Mouse (Mus musculus) left cerebral cortex, adult 18-20 months (tissue): Measurements from ENCODE around the gene Wasf3. TPM values are rescaled to one million over a fixed set of nuclear protein-coding genes. Genes with fewer than 3 reads are reported as not detected.

Experiments
- DNase-seq, 2 experiments: peaks; one replicate each; pipeline ENCODE4 v3.0.0; 2021 to 2022; ENCODE audit warnings: low spot score in 2 of 2, mixed read lengths in 1 of 2
- long read RNA-seq, 2 experiments: library from polyadenylated mRNA; stranded (forward); transcript quantifications; one replicate each; pipeline ENCODE4 v2.0.0; 2021
- total RNA-seq, 2 experiments: library from RNA; stranded (reverse); gene quantifications; 2 replicates each; pipeline ENCODE4 v1.2.3; 2021

The Wasf3 gene
- total RNA-seq: 10 to 100 TPM; 87.4 to 91.9 TPM
- long read RNA-seq, experiment 1, full-length matches to known transcripts: 6 of 35 reads
- long read RNA-seq, experiment 1, partial matches to known transcripts: 26 of 35 reads
- long read RNA-seq, experiment 1, other reads (novel, unspliced or antisense): 3 of 35 reads
- long read RNA-seq, experiment 2, full-length matches to known transcripts: 2 of 26 reads
- long read RNA-seq, experiment 2, partial matches to known transcripts: 5 of 26 reads
- long read RNA-seq, experiment 2, other reads (novel, unspliced or antisense): 19 of 26 reads

GRCm38 (mm10) chr5:146384935-146385591, at the start of gene Wasf3:
Wasf3 (plus strand) TSS chr5:146384985.
- peak; percentile 91 to 92 for DNase-seq

- peak; percentile 53 to 76 for DNase-seq
These were observed 46.7 kb upstream of the Wasf3 start for GRCm38 (mm10) chr5:146338064-146338463.

- DNase-seq: no peak
These were observed 44.7 kb upstream of the Wasf3 start for GRCm38 (mm10) chr5:146340037-146340436.

- peak in 1 of 2 experiments; percentile 18 for DNase-seq
These were observed 39.7 kb upstream of the Wasf3 start for GRCm38 (mm10) chr5:146344911-146345686.

- DNase-seq: no peak
These were observed 37.7 kb upstream of the Wasf3 start for GRCm38 (mm10) chr5:146347081-146347480.

- peak in 1 of 2 experiments; percentile 25 for DNase-seq
These were observed 35.6 kb upstream of the Wasf3 start for GRCm38 (mm10) chr5:146349183-146349582.

GRCm38 (mm10) chr5:146350784-146351183, 34.0 kb upstream of the Wasf3 start:
- no peak for DNase-seq

- no peak for DNase-seq
These were observed 32.8 kb upstream of the Wasf3 start for GRCm38 (mm10) chr5:146352006-146352405.

GRCm38 (mm10) chr5:146360386-146360785, 24.4 kb upstream of the Wasf3 start:
- no peak for DNase-seq

GRCm38 (mm10) chr5:146362711-146363110, 22.1 kb upstream of the Wasf3 start:
- DNase-seq: no peak

- no peak for DNase-seq
These were observed 16.4 kb upstream of the Wasf3 start for GRCm38 (mm10) chr5:146368356-146368755.

GRCm38 (mm10) chr5:146368971-146369370, 15.8 kb upstream of the Wasf3 start:
- no peak for DNase-seq

GRCm38 (mm10) chr5:146370794-146371193, 14.0 kb upstream of the Wasf3 start:
- DNase-seq: peak; percentile 38 to 52

GRCm38 (mm10) chr5:146373238-146373637, 11.5 kb upstream of the Wasf3 start:
- no peak for DNase-seq

GRCm38 (mm10) chr5:146376601-146377000, 8.2 kb upstream of the Wasf3 start:
- DNase-seq: no peak

- DNase-seq: no peak
These were observed 4.7 kb upstream of the Wasf3 start for GRCm38 (mm10) chr5:146380041-146380440.

GRCm38 (mm10) chr5:146382268-146382667, 2.5 kb upstream of the Wasf3 start:
- no peak for DNase-seq

GRCm38 (mm10) chr5:146383401-146383800, 1.4 kb upstream of the Wasf3 start:
- no peak for DNase-seq

- DNase-seq: no peak
These were observed 1.2 kb downstream of the Wasf3 start for GRCm38 (mm10) chr5:146385989-146386388.

GRCm38 (mm10) chr5:146386906-146387305, 2.1 kb downstream of the Wasf3 start:
- DNase-seq: no peak

GRCm38 (mm10) chr5:146394563-146394962, 9.8 kb downstream of the Wasf3 start:
- no peak for DNase-seq

GRCm38 (mm10) chr5:146397253-146397652, 12.5 kb downstream of the Wasf3 start:
- no peak for DNase-seq
